Mouse (Mus musculus): ENCODE results near the gene Rnf215. TPM values are rescaled to one million over a fixed set of nuclear protein-coding genes. Genes with fewer than 3 reads are reported as not detected.

Gene Rnf215
- total and polyA plus RNA-seq, 2 experiments from 2014 or later: 45.4 to 90.1 TPM

- H3K4me3 ChIP-seq (ENCODE audit: low read depth, low read length): peak within 1 kb of the TSS; percentile 50
- ATAC-seq: no peak
Measured at GRCm38 (mm10) chr11:4095171-4096053, 39.6 kb upstream of the Rnf215 start, which contains the start of gene Mtfp1. Gene Mtfp1, minus strand, starts transcription at chr11:4095445.

GRCm38 (mm10) chr11:4096054-4096984 is 38.7 kb upstream of the Rnf215 start:
- peak overlapping the region; percentile 66 for H3K4me2 ChIP-seq (ENCODE audit: low read depth)
- 3% methylated on average over 45 of the region's 45 CpGs for WGBS
- TF ChIP-seq CTCF (IDR thresholded peaks at IDR 0.05; ENCODE audit: low read depth): no peak
- DNase-seq: peak; percentile 99
- H3K9me3 ChIP-seq (ENCODE audit: low read length): no peaks in the 10 kb centered on the region
- peak; percentile 98 for ATAC-seq
- H3K4me1 ChIP-seq (ENCODE audit: insufficient read depth): peaks cover 14% of the 10 kb centered on the region
- H3K9ac ChIP-seq: peak overlapping the region; percentile 63
- peak overlapping the region; percentile 85 for H3K27ac ChIP-seq (ENCODE audit: low read depth, low read length)
- no peaks in the 10 kb centered on the region for H3K27me3 ChIP-seq (ENCODE audit: insufficient read depth, low read length)
- peak overlapping the region; percentile 48 for H3K4me3 ChIP-seq (ENCODE audit: low read depth, low read length)
- H3K36me3 ChIP-seq (ENCODE audit: insufficient read depth): peaks cover 2% of the 10 kb centered on the region; the same call in 1 of the 2 replicates

More at GRCm38 (mm10) chr11:4095171-4096053, 39.6 kb upstream of the Rnf215 start, which contains the start of gene Mtfp1:
- peak; percentile 62 for DNase-seq
- H3K27ac ChIP-seq (ENCODE audit: low read depth, low read length): peak within 1 kb of the TSS; percentile 57
- peak within 1 kb of the TSS; percentile 66 for H3K4me2 ChIP-seq (ENCODE audit: low read depth)
- TF ChIP-seq CTCF (IDR thresholded peaks at IDR 0.05; ENCODE audit: low read depth): no peak
- WGBS: 6% methylated on average over 34 of the region's 34 CpGs
- H3K9ac ChIP-seq: peak within 1 kb of the TSS; percentile 51
- peaks cover 14% of the 10 kb centered on the region for H3K4me1 ChIP-seq (ENCODE audit: insufficient read depth)
- peaks cover 4% of the 10 kb centered on the region; the same call in 1 of the 2 replicates for H3K36me3 ChIP-seq (ENCODE audit: insufficient read depth)
- H3K27me3 ChIP-seq (ENCODE audit: insufficient read depth, low read length): no peaks in the 10 kb centered on the region
- no peaks in the 10 kb centered on the region for H3K9me3 ChIP-seq (ENCODE audit: low read length)

GRCm38 (mm10) chr11:4097091-4097621 is 37.8 kb upstream of the Rnf215 start:
- 20% methylated on average over 10 of the region's 10 CpGs for WGBS
- no peak for DNase-seq
- no peaks in the 10 kb centered on the region for H3K27me3 ChIP-seq (ENCODE audit: insufficient read depth, low read length)

GRCm38 (mm10) chr11:4098120-4098519 is 36.9 kb upstream of the Rnf215 start:
- Histone ChIP-seq H3K27ac (ENCODE audit: low read depth, low read length) (no peak overlapping the region), H3K27me3 (ENCODE audit: insufficient read depth, low read length) (no peaks in the 10 kb centered on the region), H3K36me3 (ENCODE audit: insufficient read depth) (no peaks in the 10 kb centered on the region), H3K9ac (no peak overlapping the region), H3K4me3 (ENCODE audit: low read depth, low read length) (no peak overlapping the region), H3K4me1 (ENCODE audit: insufficient read depth) (peaks cover 14% of the 10 kb centered on the region), H3K9me3 (ENCODE audit: low read length) (no peaks in the 10 kb centered on the region), H3K4me2 (ENCODE audit: low read depth) (no peak overlapping the region)
- no peak for ATAC-seq
- peak; percentile 42 for TF ChIP-seq CTCF (IDR thresholded peaks at IDR 0.05; ENCODE audit: low read depth)
- WGBS: 64% methylated on average over 8 of the region's 8 CpGs
- no peak for DNase-seq

More at GRCm38 (mm10) chr11:4097091-4097621, 37.8 kb upstream of the Rnf215 start:
- Histone ChIP-seq H3K4me1 (ENCODE audit: insufficient read depth) (peaks cover 14% of the 10 kb centered on the region), H3K36me3 (ENCODE audit: insufficient read depth) (no peaks in the 10 kb centered on the region), H3K27ac (ENCODE audit: low read depth, low read length) (peak overlapping the region; percentile 85), H3K4me2 (ENCODE audit: low read depth) (peak overlapping the region; percentile 66), H3K4me3 (ENCODE audit: low read depth, low read length) (peak overlapping the region; percentile 48), H3K9ac (peak overlapping the region; percentile 63), H3K9me3 (ENCODE audit: low read length) (no peaks in the 10 kb centered on the region)
- no peak for TF ChIP-seq CTCF (IDR thresholded peaks at IDR 0.05; ENCODE audit: low read depth)
- peak; percentile 27 for ATAC-seq

- H3K27me3 ChIP-seq (ENCODE audit: insufficient read depth, low read length): no peaks in the 10 kb centered on the region
- TF ChIP-seq CTCF (IDR thresholded peaks at IDR 0.05; ENCODE audit: low read depth): no peak
- DNase-seq (no peak), ATAC-seq (no peak)
- WGBS: 68% methylated on average over 7 of the region's 7 CpGs
- no peak overlapping the region for H3K4me3 ChIP-seq (ENCODE audit: low read depth, low read length)
- H3K36me3 ChIP-seq (ENCODE audit: insufficient read depth): 0 out of 2 replicates have a peak, but pooled peaks cover 3% of the 10 kb centered on the region
- peaks cover 14% of the 10 kb centered on the region for H3K4me1 ChIP-seq (ENCODE audit: insufficient read depth)
- H3K9me3 ChIP-seq (ENCODE audit: low read length): no peaks in the 10 kb centered on the region
- no peak overlapping the region for H3K4me2 ChIP-seq (ENCODE audit: low read depth)
- no peak overlapping the region for H3K27ac ChIP-seq (ENCODE audit: low read depth, low read length)
- no peak overlapping the region for H3K9ac ChIP-seq
Measured at GRCm38 (mm10) chr11:4098816-4099215, 36.2 kb upstream of the Rnf215 start.

GRCm38 (mm10) chr11:4099447-4099846 is 35.6 kb upstream of the Rnf215 start:
- Histone ChIP-seq H3K4me3 (ENCODE audit: low read depth, low read length) (no peak overlapping the region), H3K4me1 (ENCODE audit: insufficient read depth) (peaks cover 9% of the 10 kb centered on the region), H3K27me3 (ENCODE audit: insufficient read depth, low read length) (no peaks in the 10 kb centered on the region), H3K4me2 (ENCODE audit: low read depth) (no peak overlapping the region), H3K27ac (ENCODE audit: low read depth, low read length) (no peak overlapping the region), H3K36me3 (ENCODE audit: insufficient read depth) (0 out of 2 replicates have a peak, but pooled peaks cover 4% of the 10 kb centered on the region), H3K9ac (no peak overlapping the region), H3K9me3 (ENCODE audit: low read length) (no peaks in the 10 kb centered on the region)
- 60% methylated on average over 3 of the region's 3 CpGs for WGBS
- TF ChIP-seq CTCF (IDR thresholded peaks at IDR 0.05; ENCODE audit: low read depth): no peak
- DNase-seq (no peak), ATAC-seq (no peak)
